Mouse (Mus musculus): ENCODE data around the gene Kctd21.

DNA sequence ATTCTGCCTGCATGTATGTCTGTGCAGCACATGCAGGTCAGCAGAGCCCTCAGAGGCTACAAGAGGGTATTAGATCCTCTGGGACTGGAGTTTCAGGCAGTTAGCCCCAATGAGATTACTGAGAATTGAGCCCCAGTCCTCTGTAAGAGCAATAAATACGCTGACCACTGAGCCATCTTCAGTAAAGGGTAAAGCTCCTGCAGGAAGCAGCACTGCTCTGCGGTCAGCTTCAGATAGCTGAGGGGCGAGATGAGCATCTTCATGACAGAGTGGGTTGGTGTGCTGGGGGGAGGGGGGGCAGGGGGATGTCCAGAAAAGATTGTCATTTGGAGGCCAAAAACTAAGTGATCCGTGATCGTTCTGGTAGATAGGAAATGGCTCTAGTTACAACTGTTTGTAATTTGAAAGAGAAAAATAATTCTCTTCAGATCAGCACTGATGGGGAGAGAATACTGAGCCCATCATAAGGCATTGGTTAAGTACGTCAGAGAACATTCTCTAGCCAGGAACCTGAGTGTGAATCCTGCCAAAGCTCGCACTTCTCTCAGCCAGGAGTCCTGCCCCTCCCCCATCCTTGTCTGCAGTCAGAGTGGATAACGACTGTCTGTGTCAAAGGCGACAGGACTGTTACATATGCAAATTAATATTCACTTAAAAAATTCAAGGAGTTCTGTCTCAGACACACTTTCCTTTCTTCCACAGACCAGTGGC, 14.1 kb downstream of the Kctd21 start:
- TF ChIP-seq GATA1 (IDR thresholded peaks at IDR 0.05; ENCODE audit: low read depth, low read length), result no peak
- no peak for TF ChIP-seq CTCF (IDR thresholded peaks at IDR 0.05 in 2 of 3, conservative IDR thresholded peaks at IDR 0.05 in 1 of 3; ENCODE audit: control insufficient read depth in 1 of 3, insufficient read depth in 1 of 3, low read depth in 2 of 3, low read length in 3 of 3, poor library complexity in 1 of 3, severe bottlenecking in 1 of 3)
- TF ChIP-seq KAT2A (conservative IDR thresholded peaks at IDR 0.05; ENCODE audit: low read depth, low read length), result no peak
- TF ChIP-seq POLR2A (IDR thresholded peaks at IDR 0.05; ENCODE audit: control insufficient read depth in 1 of 2, insufficient read depth in 1 of 2, low read depth in 1 of 2, low read length in 2 of 2, poor library complexity in 1 of 2), result no peak
- no peak for TF ChIP-seq MAFK (IDR thresholded peaks at IDR 0.05; ENCODE audit: borderline replicate concordance, low read depth, low read length)
- no peak for TF ChIP-seq SIN3A (IDR thresholded peaks at IDR 0.05; ENCODE audit: low read length)
- no peak for TF ChIP-seq USF2 (IDR thresholded peaks at IDR 0.05; ENCODE audit: borderline replicate concordance in 1 of 2, insufficient read depth in 1 of 2, low read depth in 1 of 2, low read length in 2 of 2)
- TF ChIP-seq USF1 (IDR thresholded peaks at IDR 0.05; ENCODE audit: low read depth, low read length), result no peak
- no peak for TF ChIP-seq MAX (IDR thresholded peaks at IDR 0.05; ENCODE audit: low read length)
- TF ChIP-seq UBTF (IDR thresholded peaks at IDR 0.05; ENCODE audit: borderline replicate concordance, insufficient read depth, low read depth, low read length), result no peak
